Mouse (Mus musculus): ENCODE measurements around the gene Tcf25. TPM values are rescaled to one million over a fixed set of nuclear protein-coding genes. Genes with fewer than 3 reads are reported as not detected.

The Tcf25 gene
- polyA plus RNA-seq, 1 experiment = 128 TPM

GRCm38 (mm10) chr8:123341040-123342015 lies 32.2 kb upstream of the Tcf25 start:
- Histone ChIP-seq H3K4me1 (ENCODE audit: control insufficient read depth, insufficient read depth, insufficient read length, low read length) (peaks cover 32% of the 10 kb centered on the region), H3K4me3 (ENCODE audit: low read depth, low read length) (peak overlapping the region; percentile 27), H3K36me3 (ENCODE audit: control insufficient read depth, insufficient read depth, low read length) (no peaks in the 10 kb centered on the region), H3K27ac (ENCODE audit: insufficient read depth, low read depth, low read length) (peak overlapping the region; percentile 54), H3K27me3 (ENCODE audit: control insufficient read depth, insufficient read depth, low read length) (no peaks in the 10 kb centered on the region)
- no peak for TF ChIP-seq CTCF (IDR thresholded peaks at IDR 0.05; ENCODE audit: extremely low read depth, insufficient read length, insufficient replicate concordance, low read depth, low read length)
- peak; percentile 17; the same call in 1 of the 2 replicates for TF ChIP-seq POLR2A (IDR thresholded peaks at IDR 0.05; ENCODE audit: low read depth, low read length)
- WGBS = 33% methylated on average over 27 of the region's 27 CpGs

DNA sequence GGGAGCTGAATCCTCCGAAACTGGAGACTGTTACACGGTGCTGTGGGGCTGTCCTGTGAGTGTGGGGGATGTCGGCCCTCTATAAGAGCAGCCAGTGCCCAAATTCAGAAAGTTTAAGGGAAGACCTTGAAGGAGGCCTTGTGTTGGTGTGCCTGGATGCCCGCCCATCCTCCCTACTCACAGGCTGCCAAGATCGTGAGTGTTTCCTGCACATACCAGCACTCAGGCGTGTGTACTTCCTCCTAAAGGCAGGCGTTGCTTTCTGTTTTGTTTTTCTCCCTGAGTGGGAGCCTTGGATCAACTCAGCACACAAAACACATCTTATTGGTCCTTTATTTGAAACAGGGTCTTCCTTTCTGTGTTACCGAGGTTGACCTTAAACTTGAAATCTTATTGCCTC lies 31.3 kb upstream of the Tcf25 start:
- WGBS = 46% methylated on average over 8 of the region's 8 CpGs
- Histone ChIP-seq H3K4me3 (ENCODE audit: low read depth, low read length) (no peak overlapping the region), H3K36me3 (ENCODE audit: control insufficient read depth, insufficient read depth, low read length) (no peaks in the 10 kb centered on the region), H3K4me1 (ENCODE audit: control insufficient read depth, insufficient read depth, insufficient read length, low read length) (peaks cover 24% of the 10 kb centered on the region), H3K27ac (ENCODE audit: insufficient read depth, low read depth, low read length) (peak overlapping the region; percentile 32; the same call in 1 of the 2 replicates), H3K27me3 (ENCODE audit: control insufficient read depth, insufficient read depth, low read length) (no peaks in the 10 kb centered on the region)
- TF ChIP-seq POLR2A (IDR thresholded peaks at IDR 0.05; ENCODE audit: low read depth, low read length) = no peak
- no peak for TF ChIP-seq CTCF (IDR thresholded peaks at IDR 0.05; ENCODE audit: extremely low read depth, insufficient read length, insufficient replicate concordance, low read depth, low read length)

- H3K36me3 ChIP-seq (ENCODE audit: control insufficient read depth, insufficient read depth, low read length) = peaks cover 1% of the 10 kb centered on the region
- H3K4me3 ChIP-seq (ENCODE audit: low read depth, low read length) = no peak overlapping the region
- 0 out of 2 replicates have a peak overlapping the region, but pooled peaks have one; percentile 32 for H3K27ac ChIP-seq (ENCODE audit: insufficient read depth, low read depth, low read length)
- TF ChIP-seq CTCF (IDR thresholded peaks at IDR 0.05; ENCODE audit: extremely low read depth, insufficient read length, insufficient replicate concordance, low read depth, low read length) (no peak), POLR2A (IDR thresholded peaks at IDR 0.05; ENCODE audit: low read depth, low read length) (no peak)
- H3K4me1 ChIP-seq (ENCODE audit: control insufficient read depth, insufficient read depth, insufficient read length, low read length) = peaks cover 21% of the 10 kb centered on the region
- H3K27me3 ChIP-seq (ENCODE audit: control insufficient read depth, insufficient read depth, low read length) = no peaks in the 10 kb centered on the region
- 76% methylated on average over 7 of the region's 7 CpGs for WGBS
These were observed 30.6 kb upstream of the Tcf25 start for GRCm38 (mm10) chr8:123342911-123343310.

- H3K27me3 ChIP-seq (ENCODE audit: control insufficient read depth, insufficient read depth, low read length) = no peaks in the 10 kb centered on the region
- TF ChIP-seq POLR2A (IDR thresholded peaks at IDR 0.05; ENCODE audit: low read depth, low read length) = no peak
- TF ChIP-seq CTCF (IDR thresholded peaks at IDR 0.05; ENCODE audit: extremely low read depth, insufficient read length, insufficient replicate concordance, low read depth, low read length) = no peak
- peaks cover 16% of the 10 kb centered on the region for H3K4me1 ChIP-seq (ENCODE audit: control insufficient read depth, insufficient read depth, insufficient read length, low read length)
- peaks cover 4% of the 10 kb centered on the region for H3K36me3 ChIP-seq (ENCODE audit: control insufficient read depth, insufficient read depth, low read length)
- 85% methylated on average over 12 of the region's 12 CpGs for WGBS
- H3K27ac ChIP-seq (ENCODE audit: insufficient read depth, low read depth, low read length) = no peak overlapping the region
- H3K4me3 ChIP-seq (ENCODE audit: low read depth, low read length) = no peak overlapping the region
These were observed 30.1 kb upstream of the Tcf25 start for GRCm38 (mm10) chr8:123343422-123343821.

DNA sequence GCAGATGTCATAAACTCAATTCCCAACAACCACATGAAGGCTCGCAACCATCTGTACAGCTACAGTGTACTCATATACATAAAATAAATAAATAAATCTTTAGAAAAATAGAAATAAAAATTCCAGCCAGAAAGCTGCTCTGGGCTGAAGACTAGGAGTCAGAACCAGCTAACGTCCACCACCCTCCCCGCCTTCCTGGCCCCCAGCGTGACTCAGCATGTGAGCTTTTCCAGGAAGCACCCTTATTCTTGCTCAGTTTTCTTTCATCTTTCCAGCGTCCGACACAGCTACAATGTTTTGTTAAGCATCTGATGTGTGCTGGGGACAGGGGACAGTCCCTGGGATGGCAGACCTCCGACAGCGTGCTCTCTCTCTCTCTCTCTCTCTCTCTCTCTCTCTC lies 28.4 kb upstream of the Tcf25 start:
- 85% methylated on average over 8 of the region's 8 CpGs for WGBS

GRCm38 (mm10) chr8:123345856-123346255 lies 27.7 kb upstream of the Tcf25 start:
- no peak overlapping the region for H3K4me3 ChIP-seq (ENCODE audit: low read depth, low read length)
- no peaks in the 10 kb centered on the region for H3K27me3 ChIP-seq (ENCODE audit: control insufficient read depth, insufficient read depth, low read length)
- peaks cover 7% of the 10 kb centered on the region for H3K36me3 ChIP-seq (ENCODE audit: control insufficient read depth, insufficient read depth, low read length)
- H3K27ac ChIP-seq (ENCODE audit: insufficient read depth, low read depth, low read length) = no peak overlapping the region
- peaks cover 12% of the 10 kb centered on the region for H3K4me1 ChIP-seq (ENCODE audit: control insufficient read depth, insufficient read depth, insufficient read length, low read length)
- TF ChIP-seq POLR2A (IDR thresholded peaks at IDR 0.05; ENCODE audit: low read depth, low read length) = no peak
- TF ChIP-seq CTCF (IDR thresholded peaks at IDR 0.05; ENCODE audit: extremely low read depth, insufficient read length, insufficient replicate concordance, low read depth, low read length) = no peak
- 78% methylated on average over 6 of the region's 6 CpGs for WGBS

More for the DNA sequence above, 28.4 kb upstream of the Tcf25 start:
- no peak overlapping the region for H3K4me3 ChIP-seq (ENCODE audit: low read depth, low read length)
- TF ChIP-seq CTCF (IDR thresholded peaks at IDR 0.05; ENCODE audit: extremely low read depth, insufficient read length, insufficient replicate concordance, low read depth, low read length) (no peak), POLR2A (IDR thresholded peaks at IDR 0.05; ENCODE audit: low read depth, low read length) (no peak)
- H3K36me3 ChIP-seq (ENCODE audit: control insufficient read depth, insufficient read depth, low read length) = peaks cover 6% of the 10 kb centered on the region
- H3K27me3 ChIP-seq (ENCODE audit: control insufficient read depth, insufficient read depth, low read length) = no peaks in the 10 kb centered on the region
- H3K4me1 ChIP-seq (ENCODE audit: control insufficient read depth, insufficient read depth, insufficient read length, low read length) = peaks cover 13% of the 10 kb centered on the region
- H3K27ac ChIP-seq (ENCODE audit: insufficient read depth, low read depth, low read length) = no peak overlapping the region

- H3K4me3 ChIP-seq (ENCODE audit: low read depth, low read length) = no peak overlapping the region
- H3K36me3 ChIP-seq (ENCODE audit: control insufficient read depth, insufficient read depth, low read length) = peaks cover 7% of the 10 kb centered on the region
- TF ChIP-seq CTCF (IDR thresholded peaks at IDR 0.05; ENCODE audit: extremely low read depth, insufficient read length, insufficient replicate concordance, low read depth, low read length) = no peak
- no peak for TF ChIP-seq POLR2A (IDR thresholded peaks at IDR 0.05; ENCODE audit: low read depth, low read length)
- H3K27me3 ChIP-seq (ENCODE audit: control insufficient read depth, insufficient read depth, low read length) = no peaks in the 10 kb centered on the region
- H3K27ac ChIP-seq (ENCODE audit: insufficient read depth, low read depth, low read length) = no peak overlapping the region
- peaks cover 4% of the 10 kb centered on the region; the same call in 1 of the 2 replicates for H3K4me1 ChIP-seq (ENCODE audit: control insufficient read depth, insufficient read depth, insufficient read length, low read length)
- WGBS = 75% methylated on average over 2 of the region's 2 CpGs
These were observed 26.3 kb upstream of the Tcf25 start for GRCm38 (mm10) chr8:123347293-123347692.

Measured in small intestine, adult 2 months (tissue).